Mouse (Mus musculus): ENCODE measurements around the gene Olfr1080.
"Not testable (repeated sequence)": the region's sequence is repeated elsewhere in the genome, so short reads cannot be mapped to it uniquely, and the experiment has no call there.

The Olfr1080 gene

DNA sequence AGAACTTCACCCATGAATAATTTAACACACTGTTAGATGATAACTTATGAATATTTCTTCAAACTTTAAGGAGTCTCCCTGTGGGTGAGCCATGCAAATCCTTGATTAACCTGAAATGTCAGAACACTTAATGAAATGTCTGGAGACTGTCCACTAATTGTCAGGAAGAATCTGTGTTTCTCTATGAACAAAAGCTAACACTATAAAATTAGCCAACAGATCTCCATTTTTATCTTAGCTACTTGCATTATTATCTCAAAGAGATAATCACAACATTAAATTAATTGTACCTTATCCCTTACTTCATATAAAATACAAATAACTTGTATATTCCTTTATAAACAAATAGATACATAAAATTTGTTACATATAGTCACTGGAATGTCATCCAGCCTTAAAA is at the start of gene Olfr1080:
TSS of gene Olfr1080 (minus strand) at position 101 of the 400 bp plus-strand sequence.
- not testable (repeated sequence) for DNase-seq (ENCODE audit: extremely low spot score)

DNA sequence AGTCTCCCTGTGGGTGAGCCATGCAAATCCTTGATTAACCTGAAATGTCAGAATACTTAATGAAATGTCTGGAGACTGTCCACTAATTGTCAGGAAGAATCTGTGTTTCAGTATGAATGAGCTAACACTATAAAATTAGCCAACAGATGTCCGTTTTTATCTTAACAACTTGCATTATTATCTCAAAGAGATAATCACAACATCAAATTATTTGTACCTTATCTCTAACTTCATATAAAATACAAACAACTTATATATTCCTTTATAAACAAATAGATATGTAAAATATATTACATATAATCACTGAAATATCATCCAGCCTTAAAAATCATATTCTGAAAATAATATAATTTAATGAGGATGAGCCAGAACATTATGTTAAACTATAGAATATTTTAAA is 40.8 kb upstream of the Olfr1080 start, which contains the start of gene Olfr1082:
TSS of gene Olfr1082 (minus strand) at position 101 of the 400 bp plus-strand sequence.
- not testable (repeated sequence) for DNase-seq (ENCODE audit: extremely low spot score)

DNA sequence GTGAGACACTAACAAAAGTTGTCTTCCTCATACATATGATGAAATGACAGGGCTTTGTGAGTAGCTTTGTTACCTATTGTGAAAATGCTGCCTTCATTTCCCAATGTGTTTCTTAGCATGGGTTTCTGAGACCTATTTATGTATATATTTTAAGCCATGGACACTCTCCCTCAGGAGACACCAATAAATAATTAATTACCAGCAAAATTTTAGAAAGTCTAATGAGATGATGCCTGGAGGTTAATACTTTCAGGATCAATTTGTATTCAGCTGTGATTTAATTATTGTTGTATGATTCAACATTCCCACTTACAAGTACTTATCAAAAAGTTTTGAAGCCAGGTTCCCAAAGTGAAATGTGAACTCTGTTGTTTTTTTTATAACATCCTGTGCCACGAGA is 15.7 kb downstream of the Olfr1080 start, which contains the start of gene Olfr1079:
TSS of gene Olfr1079 (minus strand) at position 101 of the 400 bp plus-strand sequence.
- DNase-seq (ENCODE audit: extremely low spot score): no peak

DNA sequence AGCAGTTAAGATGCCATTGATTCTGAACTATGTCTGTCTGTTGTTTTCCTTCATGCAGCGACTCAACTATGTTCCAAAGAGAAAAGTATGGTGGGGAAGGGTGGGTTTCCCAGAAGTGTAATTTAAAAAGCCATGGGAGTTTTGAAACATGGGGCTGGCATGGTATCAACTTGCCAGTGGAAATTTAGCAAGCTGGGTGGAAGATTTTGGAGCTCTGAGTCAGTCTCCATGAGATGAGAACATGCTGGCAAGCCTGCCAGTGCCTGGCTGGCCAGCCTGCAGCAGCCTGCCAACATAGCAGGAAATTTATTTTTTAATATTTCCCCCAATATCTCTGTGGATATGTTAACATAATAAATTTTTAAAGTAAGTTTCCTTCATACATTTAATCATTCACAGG is 27.0 kb downstream of the Olfr1080 start:
- DNase-seq (ENCODE audit: extremely low spot score): no peak

DNA sequence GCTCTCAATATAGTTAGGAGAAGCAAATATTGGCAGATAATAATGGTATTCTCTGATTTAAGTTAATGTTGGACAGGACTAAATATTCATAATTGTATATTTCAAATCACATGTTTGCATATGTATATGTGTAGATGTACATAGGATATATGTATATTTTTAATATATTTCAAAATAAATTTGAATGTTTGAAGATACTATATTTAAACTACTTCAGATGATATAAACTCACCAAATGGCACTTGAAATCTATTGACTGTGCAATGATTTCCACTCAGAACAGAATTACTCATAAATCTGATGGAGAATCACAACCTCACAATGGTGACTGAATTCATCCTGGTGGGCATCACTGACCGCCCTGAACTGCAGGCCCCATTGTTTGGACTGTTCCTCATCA is 49.9 kb downstream of the Olfr1080 start, which contains the start of gene Olfr1076:
TSS of gene Olfr1076 (plus strand) at position 301 of the 400 bp plus-strand sequence.
- DNase-seq (ENCODE audit: extremely low spot score): no peak

All from embryo, embryonic 9.5 days (tissue).